Mouse (Mus musculus) T-helper 17 cell (primary cell): Measurements from ENCODE around the gene Sult1c2.
"Not testable (repeated sequence)": the region's sequence is repeated elsewhere in the genome, so short reads cannot be mapped to it uniquely, and the experiment has no call there.

Experiments used
- in situ Hi-C, 2 experiments: fragments of 300-600 bp; cut with MboI, MseI; formaldehyde crosslinking; loops; 1 replicate in 1 of 2; 2 replicates in 1 of 2; pipeline ENCODE4 v1.15.1; 2025; ENCODE audit warnings: high pct_unique_total_duplicates in 2 of 2

Sult1c2 gene

DNA sequence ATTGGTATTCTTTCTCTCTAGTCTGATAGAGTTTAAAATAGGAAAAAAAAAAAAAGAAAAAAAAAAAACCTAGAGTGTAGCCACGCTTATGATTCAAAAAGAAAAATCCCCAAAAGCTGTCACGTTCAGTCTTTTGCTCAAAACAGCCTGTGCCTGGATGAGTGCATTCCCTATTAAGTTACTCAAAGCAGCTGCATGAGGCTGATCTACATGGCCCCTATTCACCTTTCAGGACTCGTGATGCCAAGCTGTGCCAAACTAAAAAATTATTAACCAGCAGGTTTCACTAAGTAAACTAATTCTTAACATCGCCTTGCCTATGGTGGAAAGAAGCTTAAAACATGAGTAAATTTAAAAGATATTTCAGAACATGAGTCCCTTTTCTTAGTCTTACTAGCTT, at the start of gene Sult1c2:
Sult1c2 (minus strand) TSS at position 134 of the 400 bp plus-strand sequence.
- in situ Hi-C loops: no loop called here

GRCm38 (mm10) chr17:53879006-53879675, 33.0 kb upstream of the Sult1c2 start:
- in situ Hi-C loops: not testable (repeated sequence)

DNA sequence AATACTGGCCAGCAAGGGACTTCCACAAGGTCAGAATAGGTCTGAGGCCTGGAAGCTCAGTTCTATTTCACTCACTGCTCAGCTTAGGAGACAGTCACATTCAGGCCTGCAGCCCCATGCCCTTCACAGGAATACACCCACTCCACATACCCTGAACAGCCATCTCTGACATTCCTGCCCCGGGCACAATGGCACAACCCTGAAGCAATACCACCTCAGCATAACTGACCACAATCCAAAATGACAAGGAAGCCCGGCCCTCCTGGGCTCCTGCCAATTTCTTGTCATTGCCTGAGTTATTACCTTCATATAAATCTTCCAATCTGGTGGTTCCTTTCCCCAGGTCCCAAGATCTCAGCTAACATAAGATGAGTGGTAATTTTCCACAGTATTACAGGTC, 28.3 kb upstream of the Sult1c2 start:
- in situ Hi-C loops: no loop called here

DNA sequence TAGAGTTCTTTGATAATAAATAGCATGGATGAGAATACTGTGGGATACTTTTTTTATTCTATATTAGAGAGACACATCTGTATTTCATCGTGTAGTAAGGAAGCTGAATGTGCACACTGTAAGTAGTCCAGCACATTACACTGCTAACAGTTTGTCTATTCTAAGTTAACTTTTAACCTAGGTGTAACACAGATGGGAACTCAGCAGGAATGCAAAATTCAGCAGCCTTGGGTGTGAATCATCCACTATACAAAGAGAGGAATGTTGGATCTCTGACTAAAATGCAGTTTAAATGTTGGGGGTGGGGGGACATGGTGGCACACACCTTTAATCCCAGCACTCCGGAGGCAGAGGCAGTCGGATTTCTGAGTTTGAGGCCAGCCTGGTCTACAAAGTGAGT, 26.1 kb upstream of the Sult1c2 start:
- in situ Hi-C loops: no loop called here

DNA sequence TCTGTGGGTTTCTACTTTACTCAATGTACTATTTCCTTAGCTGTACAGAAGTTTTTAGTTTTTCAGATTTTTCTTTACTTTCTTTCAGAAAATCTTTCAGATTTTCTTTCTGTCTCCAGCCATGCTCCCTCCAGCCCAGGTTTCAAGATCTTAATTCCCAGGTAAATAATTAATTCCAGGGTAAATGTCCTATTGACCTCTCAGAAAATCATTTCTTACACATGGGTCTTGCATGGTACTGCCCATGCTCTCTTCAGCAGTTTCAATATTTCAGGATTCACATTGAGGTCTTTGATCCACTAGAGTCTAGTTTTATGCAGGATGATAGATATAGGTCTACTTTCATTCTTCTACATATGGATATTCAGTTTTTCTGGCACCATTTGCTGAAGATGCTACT, 23.8 kb upstream of the Sult1c2 start:
- in situ Hi-C loops: no loop called here

GRCm38 (mm10) chr17:53865260-53865955, 19.3 kb upstream of the Sult1c2 start:
- in situ Hi-C loops: no loop called here

- in situ Hi-C loops: no loop called here
Measured at GRCm38 (mm10) chr17:53860548-53860947, 14.4 kb upstream of the Sult1c2 start.

- in situ Hi-C loops: no loop called here
Measured at GRCm38 (mm10) chr17:53854992-53855391, 8.9 kb upstream of the Sult1c2 start.

- in situ Hi-C loops: no loop called here
Measured at GRCm38 (mm10) chr17:53845796-53846195, 343 bp downstream of the Sult1c2 start.

- in situ Hi-C loops: loop anchor here in 1 of 2 experiments (10.0 kb wide), 2 partner anchors 289 to 319 kb away; no protein-coding TSS in a partner anchor
Measured at GRCm38 (mm10) chr17:53833366-53833765, 12.8 kb downstream of the Sult1c2 start.

DNA sequence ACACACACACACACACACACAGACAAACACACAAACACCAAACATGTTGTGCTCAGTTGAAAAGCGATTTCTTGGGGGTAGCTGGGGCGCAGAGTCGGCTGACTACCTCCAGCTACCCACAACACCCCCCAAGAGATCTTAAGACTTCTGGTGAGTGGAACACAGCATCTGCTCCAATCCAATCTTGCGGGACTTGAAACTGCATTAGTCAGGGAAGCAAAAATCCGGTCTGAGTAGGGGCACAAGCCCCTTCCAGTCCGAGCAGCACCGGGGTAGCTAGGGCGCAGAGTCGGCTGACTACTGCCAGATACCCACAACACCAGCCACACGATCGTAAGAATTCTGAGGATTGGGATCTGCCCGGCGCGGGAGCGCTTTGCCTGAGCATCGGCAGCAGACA, 42.2 kb downstream of the Sult1c2 start:
- in situ Hi-C loops: not testable (repeated sequence)

DNA sequence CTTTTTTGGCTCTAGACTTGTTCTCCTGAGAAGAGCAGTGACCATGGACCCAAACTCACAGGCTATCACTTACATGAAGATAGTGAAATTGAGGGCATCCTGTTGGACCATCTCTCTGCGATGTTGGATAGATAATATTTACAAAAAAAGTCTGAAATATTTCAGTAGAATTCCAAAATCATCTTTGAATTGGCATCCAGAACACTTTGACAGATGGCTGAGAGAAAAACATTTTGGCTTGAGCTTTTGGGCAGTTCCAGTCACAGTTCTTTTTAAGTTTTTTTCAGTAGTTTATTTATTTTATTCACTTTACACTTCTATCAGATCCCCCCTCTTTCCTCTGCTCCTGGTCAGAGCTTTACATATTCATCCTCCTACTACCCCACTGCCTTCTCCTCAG, 62.8 kb downstream of the Sult1c2 start:
- in situ Hi-C loops: no loop called here
